Mouse (Mus musculus): ENCODE data around the gene Ltbp1.

The Ltbp1 gene

GRCm38 (mm10) chr17:75005281-75005684, at the start of gene Ltbp1:
Gene Ltbp1 (plus strand): TSS chr17:75005568.
- DNase-seq, result peak; percentile 59

GRCm38 (mm10) chr17:74959481-74960245, 45.7 kb upstream of the Ltbp1 start:
- no peak for DNase-seq

- DNase-seq, result no peak
Observed at GRCm38 (mm10) chr17:74963222-74963621, 42.1 kb upstream of the Ltbp1 start.

GRCm38 (mm10) chr17:74963861-74964260, 41.5 kb upstream of the Ltbp1 start:
- DNase-seq, result no peak

GRCm38 (mm10) chr17:74967298-74967848, 38.0 kb upstream of the Ltbp1 start:
- no peak for DNase-seq

GRCm38 (mm10) chr17:74968152-74968712, 37.1 kb upstream of the Ltbp1 start:
- peak; percentile 5 for DNase-seq

- no peak for DNase-seq
Observed at GRCm38 (mm10) chr17:74968738-74969271, 36.6 kb upstream of the Ltbp1 start.

- DNase-seq, result no peak
Observed at GRCm38 (mm10) chr17:74975192-74975591, 30.2 kb upstream of the Ltbp1 start.

- DNase-seq, result no peak
Observed at GRCm38 (mm10) chr17:74976167-74976985, 29.0 kb upstream of the Ltbp1 start.

GRCm38 (mm10) chr17:74979767-74980166, 25.6 kb upstream of the Ltbp1 start:
- no peak for DNase-seq

- no peak for DNase-seq
Observed at GRCm38 (mm10) chr17:74981703-74982102, 23.7 kb upstream of the Ltbp1 start.

GRCm38 (mm10) chr17:74982880-74983279, 22.5 kb upstream of the Ltbp1 start:
- no peak for DNase-seq

- DNase-seq, result no peak
Observed at GRCm38 (mm10) chr17:74984071-74984470, 21.3 kb upstream of the Ltbp1 start.

- no peak for DNase-seq
Observed at GRCm38 (mm10) chr17:74984681-74985080, 20.7 kb upstream of the Ltbp1 start.

GRCm38 (mm10) chr17:74987067-74987466, 18.3 kb upstream of the Ltbp1 start:
- no peak for DNase-seq

- DNase-seq, result no peak
Observed at GRCm38 (mm10) chr17:74989691-74990090, 15.7 kb upstream of the Ltbp1 start.

GRCm38 (mm10) chr17:74990561-74990960, 14.8 kb upstream of the Ltbp1 start:
- DNase-seq, result no peak

GRCm38 (mm10) chr17:74993726-74994581, 11.4 kb upstream of the Ltbp1 start:
- DNase-seq, result peak; percentile 33

GRCm38 (mm10) chr17:74994582-74994893, 10.8 kb upstream of the Ltbp1 start:
- DNase-seq, result no peak

- no peak for DNase-seq
Observed at GRCm38 (mm10) chr17:74995266-74995665, 10.1 kb upstream of the Ltbp1 start.

GRCm38 (mm10) chr17:75000066-75000465, 5.3 kb upstream of the Ltbp1 start:
- no peak for DNase-seq

GRCm38 (mm10) chr17:75004820-75005219, 548 bp upstream of the Ltbp1 start:
- DNase-seq, result peak; percentile 81

Measured in liver (tissue).